Mouse (Mus musculus) inflammation-experienced regulatory T-cells, adult 6 months (primary cell): ENCODE results near the gene Slc27a1. TPM values are rescaled to one million over a fixed set of nuclear protein-coding genes. Genes with fewer than 3 reads are reported as not detected.
"Not testable (repeated sequence)": the region's sequence is repeated elsewhere in the genome, so short reads cannot be mapped to it uniquely, and the experiment has no call there.

Experiments used
- ATAC-seq: one replicate; pipeline ENCODE4 v1.8.0; 2017
- polyA plus RNA-seq, 3 experiments: library from polyadenylated mRNA; unstranded; fragments of 100-300 nt; shearing (Covaris generic); gene quantifications; one replicate each; pipeline ENCODE4 v1.2.1; 2017

Slc27a1 gene
- polyA plus RNA-seq = 1 to 10 TPM; 4.5 to 8.6 (median 5.8) TPM

DNA sequence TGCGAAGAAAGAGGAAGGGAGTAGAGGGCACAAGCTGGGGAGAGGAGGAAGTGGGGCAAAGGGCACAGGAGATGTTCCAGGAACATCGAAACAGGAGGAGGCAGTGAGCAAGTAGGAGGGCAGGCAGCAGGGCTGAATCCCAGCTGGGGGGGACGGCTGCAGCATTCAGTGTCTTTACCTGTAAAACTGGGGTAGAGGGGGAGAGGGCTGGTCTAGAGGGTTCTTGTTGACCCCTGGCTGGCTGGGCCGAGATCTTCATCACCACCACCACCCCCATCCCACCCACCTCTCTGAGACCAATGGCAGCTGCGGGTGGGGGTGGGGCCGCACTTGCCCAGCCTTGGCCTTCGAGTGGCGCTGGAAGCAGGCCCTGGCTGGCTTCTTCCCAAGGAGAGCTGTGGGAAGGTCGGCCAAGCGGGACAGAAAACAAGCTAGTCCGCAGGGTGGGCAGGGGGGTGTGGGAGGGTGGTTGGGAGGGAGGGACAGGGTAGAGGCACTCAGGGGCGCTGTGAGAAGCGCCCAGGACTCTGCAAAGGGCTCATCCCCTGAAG lies at the start of gene Slc27a1:
Slc27a1 (plus strand) TSS at position 496 of the 551 bp plus-strand sequence.
- ATAC-seq = no peak

DNA sequence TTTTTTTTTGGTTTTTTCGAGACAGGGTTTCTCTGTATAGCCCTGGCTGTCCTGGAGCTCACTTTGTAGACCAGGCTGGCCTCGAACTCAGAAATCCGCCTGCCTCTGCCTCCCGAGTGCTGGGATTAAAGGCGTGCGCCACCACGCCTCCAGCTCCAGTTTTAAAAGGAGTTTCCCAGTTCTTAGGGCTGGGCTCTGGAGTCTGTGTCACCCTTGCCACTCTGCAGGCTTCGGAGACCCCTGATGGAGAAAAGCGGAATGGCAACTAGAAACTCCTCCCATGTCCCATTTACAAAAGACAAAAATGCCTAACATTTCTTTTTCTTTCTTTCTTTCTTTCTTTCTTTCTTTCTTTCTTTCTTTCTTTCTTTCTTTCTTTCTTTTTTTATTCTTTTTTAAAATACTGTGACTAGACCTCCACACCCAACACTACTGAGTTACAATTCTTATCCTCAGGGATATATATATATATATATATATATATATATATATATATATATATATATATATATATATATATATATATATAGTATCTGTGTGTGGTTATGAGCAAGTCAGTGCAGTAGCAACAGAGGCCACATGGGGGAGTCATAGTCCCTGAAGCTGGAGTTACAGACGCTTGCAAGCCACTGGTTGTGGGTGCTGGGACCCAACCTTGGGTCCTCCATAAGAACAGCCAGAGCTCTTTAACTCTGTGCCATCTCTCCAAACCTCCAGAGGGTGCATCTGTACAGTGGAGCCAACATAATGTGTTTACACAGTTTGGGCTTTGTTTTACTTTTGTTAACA lies 49.5 kb upstream of the Slc27a1 start:
- ATAC-seq = peak; percentile 76

DNA sequence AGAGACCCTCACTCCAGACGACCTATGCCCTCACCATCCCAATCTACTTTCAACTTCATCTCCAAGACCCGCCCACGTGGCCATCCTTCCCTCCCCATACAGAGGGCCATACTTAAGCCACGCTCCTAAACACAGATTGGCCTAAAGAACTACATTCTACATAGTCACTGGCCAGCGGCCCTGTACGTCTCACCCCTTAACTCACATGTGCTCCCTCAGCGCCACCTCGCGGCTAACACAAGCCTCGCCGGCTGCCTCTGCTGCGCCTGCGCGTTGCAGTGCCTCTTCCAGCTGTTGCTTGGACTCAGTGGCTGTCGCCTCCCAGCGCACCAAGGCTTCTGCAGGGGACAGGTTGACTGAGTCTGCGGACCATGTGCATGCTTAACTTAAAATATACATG lies 47.0 kb upstream of the Slc27a1 start:
- peak; percentile 85 for ATAC-seq

DNA sequence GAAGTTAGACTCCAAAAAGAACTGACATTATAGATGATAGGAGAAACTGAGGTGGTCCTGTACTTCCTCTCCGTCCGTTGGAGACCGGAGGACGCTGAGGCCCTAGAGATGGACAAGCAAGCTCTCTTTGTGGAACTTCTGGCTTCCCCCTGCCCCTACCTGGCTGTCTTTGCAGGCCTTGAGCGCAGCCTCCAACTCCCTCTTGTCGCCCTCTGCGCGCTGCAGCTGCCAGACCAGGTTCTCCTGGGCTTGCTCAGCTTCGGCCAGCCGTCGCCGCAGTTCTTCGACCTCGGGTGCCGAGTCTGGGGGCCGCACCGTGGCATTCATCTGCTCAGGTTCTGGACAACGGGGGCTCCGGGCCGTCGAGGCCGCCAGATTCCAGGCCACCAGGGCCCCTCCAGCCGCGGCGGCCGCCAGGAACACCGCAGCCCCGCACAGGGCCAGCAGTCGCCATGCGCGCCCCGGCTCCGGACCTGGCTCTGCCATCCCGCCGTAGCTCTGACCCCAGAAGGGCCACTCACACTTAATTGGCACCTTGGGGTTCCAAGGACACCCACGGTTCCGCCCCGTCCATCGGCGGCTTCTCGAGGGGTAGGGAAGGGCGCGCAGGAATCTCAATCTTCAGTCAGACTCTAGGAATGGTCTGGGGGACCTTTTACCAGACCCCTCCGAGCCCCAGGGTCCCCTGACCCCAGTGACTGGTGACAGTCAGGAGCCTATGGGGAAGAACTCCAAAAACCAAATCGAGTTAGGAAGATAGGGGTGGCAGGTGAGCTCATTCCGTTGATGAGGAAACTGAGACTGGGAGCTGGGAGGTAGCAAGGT lies 43.2 kb upstream of the Slc27a1 start, which contains the start of gene Ccdc194:
Ccdc194 (minus strand) TSS at position 486 of the 825 bp plus-strand sequence.
- no peak for ATAC-seq

DNA sequence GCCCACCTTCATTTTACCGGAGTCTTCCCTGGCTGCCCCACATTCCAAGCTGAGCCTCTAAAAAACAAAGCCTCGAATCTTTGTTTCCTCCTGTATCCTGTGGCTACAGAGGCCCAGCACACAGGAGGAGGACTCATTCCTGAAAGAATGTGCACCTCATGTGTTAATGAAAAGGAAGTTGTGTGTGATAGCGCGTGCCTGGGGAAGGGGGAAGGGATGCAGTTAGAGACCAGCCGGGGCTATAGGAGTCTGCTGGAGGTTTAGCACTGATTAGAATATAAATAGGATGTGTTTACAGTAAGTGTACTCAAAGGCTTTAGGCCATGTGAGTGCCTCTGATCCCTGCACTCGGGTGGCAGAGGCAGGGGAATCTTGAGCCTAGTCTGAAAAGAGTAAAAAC lies 42.4 kb upstream of the Slc27a1 start:
- no peak for ATAC-seq

DNA sequence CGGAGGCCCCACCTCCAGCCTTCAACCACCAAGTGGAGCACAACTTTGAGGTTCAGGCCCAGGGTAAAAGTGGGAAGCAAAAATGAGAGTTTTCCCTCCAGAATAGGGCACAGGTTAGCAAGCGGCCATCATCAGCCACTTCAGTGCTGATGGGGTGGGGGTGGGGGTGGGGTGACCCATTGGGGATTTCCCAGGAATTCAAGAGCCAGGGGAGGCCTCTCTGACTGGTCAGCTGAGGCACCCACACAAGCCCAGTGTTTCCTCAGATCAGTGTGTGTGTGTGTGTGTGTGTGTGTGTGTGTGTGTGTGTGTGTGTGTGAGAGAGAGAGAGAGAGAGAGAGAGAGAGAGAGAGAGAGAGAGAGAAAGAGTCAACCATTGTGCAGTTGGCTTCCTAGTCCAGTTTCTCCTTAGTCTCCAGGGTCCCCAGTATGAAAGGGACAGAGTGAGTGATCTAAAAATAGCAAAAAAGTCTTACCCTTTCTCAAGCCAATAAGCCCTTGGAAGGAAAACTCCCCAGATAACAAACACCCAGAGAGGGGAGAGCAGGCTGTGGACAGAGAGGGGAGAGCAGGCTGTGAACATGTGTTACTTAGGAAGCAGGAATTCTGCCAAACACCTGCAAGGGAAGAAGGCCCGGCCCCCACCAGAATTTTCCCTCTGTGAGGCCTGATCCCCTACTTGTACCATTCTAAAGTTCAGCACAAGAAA lies 41.4 kb upstream of the Slc27a1 start:
- ATAC-seq = no peak

DNA sequence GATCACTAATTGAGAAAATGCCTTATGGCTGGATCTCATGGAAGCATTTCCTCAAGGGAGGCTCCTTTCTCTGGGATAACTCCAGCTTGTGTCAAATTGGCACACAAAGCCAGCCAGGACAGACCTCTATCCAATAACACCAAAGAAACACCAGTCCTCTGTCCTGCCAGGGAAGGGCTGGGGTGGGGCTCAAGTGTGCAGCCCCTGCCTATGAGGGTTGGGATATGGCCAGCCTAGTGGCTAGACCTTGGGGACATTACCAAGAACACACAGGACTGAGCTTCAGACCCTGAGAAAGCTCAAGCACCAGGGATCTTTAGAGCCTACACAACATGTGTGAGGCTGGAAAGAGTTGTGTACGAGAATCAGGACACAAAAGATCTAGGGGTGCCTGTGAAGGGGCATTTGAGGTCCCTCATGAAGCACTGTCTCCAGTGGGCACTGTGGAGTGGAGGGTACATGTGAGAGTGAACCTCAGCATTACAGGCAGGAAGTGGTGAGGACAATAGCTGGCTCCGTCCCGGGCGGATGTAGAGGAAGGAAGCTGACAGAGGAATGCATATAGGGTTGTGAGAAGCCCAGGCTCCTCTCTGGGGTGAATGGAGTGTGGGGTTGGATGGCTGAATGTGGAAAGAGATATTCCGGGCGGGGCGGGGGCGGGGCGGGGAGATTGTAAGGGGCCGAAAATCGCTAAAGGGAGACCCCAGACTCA lies 40.2 kb upstream of the Slc27a1 start:
- peak; percentile 100 for ATAC-seq

DNA sequence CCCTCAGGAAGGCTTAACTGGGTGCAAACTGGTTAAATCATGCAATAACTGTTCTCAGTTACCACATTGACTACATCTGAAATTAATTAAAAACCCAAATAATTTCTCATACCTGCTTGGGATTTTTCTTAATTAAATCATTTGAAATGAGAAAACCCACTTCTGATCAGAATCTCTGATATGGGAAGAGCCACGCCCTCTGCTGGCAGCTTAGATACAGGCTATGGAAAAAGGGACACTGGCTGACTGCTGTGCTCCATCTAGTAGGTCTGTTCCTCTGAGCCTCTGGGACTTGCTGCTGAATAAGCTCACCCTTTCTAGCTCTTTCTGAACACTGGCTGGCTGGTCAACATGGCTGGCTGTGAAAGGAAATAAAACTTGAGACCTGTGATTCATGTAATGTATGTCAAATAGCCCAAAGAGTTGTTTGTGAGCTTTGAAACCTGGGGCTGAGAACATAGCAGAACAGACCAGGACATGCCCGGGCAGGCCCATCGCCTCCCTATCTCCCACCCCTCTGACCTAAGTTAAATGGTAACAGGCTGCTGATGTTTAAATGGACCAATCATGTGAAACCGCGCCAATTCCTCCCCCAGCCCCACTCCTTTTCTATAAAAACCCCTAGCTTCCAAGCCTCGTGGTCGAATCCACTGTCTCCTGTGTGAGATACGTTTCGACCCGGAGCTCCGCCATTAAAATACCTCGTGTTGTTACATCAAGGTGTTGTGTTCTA lies 37.8 kb upstream of the Slc27a1 start:
- ATAC-seq = not testable (repeated sequence)

DNA sequence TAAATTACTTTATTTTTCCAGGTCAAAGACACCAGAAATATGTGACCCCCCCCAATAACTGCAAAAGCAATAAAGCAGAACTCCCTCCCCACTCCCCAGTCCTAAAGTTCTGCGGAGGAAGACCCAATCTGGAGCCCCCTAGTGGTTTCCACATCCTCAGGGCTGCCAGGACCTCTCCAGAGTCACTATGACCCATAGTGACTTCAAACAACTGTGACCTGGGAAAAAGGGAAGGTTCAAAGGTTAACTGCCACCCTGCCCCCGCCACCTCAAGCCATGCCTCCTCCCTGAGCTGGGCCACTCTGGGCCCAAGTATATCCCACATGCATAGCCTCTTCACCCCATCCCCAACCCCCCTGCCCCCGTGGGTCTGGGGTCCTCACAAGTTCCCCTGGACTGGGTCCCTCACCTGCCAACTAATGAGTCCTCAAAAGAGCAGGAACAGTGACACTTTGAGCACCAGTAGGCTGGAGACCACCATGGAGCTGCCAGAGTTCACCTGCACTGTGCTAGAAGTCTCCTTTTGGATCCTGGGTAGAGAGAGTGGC lies 34.3 kb upstream of the Slc27a1 start:
- ATAC-seq = no peak

DNA sequence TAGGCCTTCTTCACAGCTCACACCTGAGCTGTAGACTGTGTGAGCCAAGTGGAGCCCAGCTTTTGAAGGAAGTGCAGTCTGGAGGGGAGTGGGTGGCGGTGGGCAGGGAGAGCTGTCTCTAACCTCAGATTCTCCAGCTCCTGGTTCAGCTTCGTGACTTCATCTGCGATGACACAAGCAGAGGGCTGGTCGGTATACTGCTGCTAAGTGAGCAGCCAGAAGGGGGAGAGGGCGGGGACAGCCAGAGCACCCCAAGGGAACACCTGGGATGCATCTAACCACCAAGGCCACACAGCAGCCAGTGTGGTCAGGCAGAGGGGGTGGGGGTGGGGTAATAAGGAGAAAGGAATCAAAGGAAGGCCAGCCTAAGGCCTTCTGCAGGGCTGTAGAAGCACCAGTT lies 33.0 kb upstream of the Slc27a1 start:
- no peak for ATAC-seq

DNA sequence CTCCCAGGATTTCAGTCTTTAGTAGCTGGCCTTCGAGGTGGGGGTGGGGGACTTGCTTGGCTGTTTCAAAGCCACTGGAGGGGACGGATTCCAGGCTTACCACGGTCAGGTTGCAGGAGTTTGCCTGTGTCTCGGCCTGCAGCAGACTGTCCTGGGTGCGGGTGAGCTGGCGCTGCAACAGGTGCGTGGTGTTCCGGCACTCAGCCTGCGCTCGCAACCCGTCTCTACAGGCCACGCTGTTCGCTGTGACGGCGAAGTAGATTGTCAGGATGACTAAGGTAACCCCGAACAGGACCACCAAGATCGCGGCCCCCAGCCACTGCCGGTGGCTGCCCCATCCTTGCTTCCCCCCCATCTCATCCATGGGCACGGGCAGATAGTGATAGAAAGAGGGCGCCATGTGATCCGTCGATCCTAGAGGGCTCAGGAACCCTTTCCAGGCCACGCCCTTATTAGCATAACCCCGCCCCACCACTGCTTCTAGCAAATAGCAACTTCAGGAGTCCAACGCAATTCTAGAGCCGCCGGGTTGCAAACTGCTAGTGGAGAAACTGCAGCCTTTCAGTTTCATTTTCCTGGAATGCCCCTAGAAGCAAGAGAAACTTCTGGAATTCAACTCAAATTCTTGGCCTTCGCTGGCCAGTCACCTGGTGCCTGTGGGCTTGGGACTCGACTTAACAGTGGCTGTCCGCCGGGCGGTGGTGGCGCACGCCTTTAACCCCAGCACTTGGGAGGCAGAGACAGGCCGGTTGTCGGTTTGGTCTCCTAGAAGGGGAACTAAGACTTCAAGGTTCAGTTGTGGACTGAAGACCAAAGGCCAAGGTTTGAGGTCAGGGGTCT lies 31.4 kb upstream of the Slc27a1 start, which contains the start of gene Bst2:
Bst2 (minus strand) TSS at position 429 of the 840 bp plus-strand sequence.
- peak; percentile 99 for ATAC-seq

DNA sequence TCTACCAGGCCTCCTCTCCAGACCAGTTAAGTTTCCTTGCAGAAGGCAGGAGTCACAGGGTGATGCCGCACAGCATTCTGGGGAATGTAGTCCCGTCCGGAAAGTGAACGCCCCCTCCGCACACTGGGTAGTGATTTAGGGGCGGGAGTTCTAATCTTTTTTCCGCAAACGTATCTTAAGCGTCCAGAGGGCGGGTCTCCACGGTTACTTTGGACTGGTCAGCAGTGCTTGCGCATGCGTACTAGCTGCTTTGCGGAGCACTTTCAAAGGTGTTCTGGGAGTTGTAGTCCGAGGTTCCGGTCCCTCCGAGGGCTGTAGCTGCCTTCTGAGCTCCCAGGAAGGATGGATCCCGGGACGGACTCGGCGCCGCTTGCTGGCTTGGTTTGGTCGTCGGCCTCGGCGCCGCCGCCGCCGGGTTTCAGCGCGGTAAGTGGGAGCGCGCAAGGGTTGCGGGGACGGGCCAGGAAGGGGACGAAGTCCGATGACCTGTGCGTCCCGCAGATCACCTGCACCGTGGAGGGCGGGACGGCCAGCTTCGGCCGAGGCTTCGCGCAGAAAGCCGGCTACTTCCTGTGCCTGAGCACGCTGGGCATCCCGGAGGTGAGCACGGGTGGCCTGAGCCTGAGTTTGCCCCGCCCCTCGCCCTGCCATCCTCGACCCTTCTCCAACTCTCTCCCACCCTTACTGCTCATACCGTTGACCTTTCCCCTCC lies 25.9 kb upstream of the Slc27a1 start, which contains the start of gene Mvb12a:
Mvb12a (plus strand) TSS at position 291 of the 712 bp plus-strand sequence.
- ATAC-seq = peak; percentile 98

DNA sequence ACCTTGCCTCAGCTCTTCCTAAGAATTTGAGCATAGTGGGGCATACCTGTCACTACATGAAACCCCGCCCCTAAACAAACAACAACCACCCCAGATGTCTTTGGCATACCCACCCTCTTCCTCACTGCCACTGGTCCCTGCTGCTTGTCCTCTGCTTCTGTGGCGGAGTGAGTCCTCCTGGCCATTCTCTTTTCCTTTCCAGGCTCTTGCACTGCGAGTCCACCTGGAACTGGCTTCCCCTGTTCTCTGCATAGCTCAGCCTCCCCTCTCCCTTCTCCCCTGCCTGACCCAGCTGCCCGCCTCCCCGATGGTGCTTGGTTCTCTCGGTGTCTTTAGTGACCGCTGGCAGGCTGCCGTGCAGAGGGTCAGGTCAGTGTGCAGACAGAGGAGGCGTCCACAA lies 24.9 kb upstream of the Slc27a1 start:
- ATAC-seq = no peak

DNA sequence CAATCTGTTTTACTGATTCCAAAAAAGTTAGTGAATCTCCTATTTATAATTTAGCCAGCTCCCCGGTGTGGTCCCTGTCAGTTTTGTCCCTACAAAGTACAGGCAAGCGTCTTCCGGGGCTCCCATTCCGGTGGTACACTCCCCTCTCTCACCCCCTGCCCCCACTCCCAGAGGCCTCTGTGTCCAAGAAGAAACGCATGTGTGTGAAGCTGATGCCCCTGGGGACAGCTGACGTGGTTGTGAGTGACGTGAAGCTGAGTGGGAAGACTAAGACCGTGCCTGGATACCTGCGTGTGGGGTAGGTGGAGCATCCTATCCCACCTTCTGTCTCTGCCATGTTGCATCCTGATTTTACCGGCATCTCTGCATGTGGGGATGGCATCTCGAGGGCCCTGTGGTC lies 23.6 kb upstream of the Slc27a1 start:
- no peak for ATAC-seq

DNA sequence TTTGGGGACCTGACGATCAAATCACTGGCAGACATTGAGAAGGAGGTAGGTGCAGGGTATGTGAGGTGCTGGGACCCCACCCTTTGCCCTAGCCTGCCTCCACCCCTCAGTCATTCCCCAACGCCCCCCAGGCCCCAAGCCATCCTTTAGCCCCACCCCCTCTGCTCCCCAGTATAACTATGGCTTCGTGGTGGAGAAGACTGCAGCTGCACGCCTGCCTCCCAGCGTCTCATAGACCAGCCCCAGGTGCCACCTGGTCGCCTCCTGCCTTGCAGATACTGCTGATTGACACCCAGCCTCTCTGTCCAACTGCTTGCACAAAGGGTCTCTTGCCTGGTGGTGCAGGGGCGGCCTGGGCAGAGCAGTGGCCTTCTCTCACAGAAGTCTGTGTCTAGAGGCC lies 21.1 kb upstream of the Slc27a1 start:
- ATAC-seq = no peak

DNA sequence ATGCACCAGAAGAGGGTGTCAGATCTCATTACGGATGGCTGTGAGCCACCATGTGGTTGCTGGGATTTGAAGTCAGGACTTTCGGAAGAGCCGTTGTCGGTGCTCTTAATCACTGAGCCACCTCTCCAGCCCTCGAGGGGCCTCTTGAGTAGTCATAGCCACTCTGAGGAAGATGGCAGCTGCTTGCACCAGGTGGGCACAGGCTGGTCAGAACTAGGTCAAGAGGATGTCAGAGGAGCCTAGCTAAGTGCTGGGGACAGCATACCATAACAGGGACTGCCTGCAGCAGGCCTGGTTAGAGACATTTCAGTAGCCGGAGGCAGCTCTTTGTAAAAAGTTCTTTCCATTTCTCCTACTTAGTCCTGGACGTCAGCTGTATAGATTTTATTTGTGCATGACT lies 17.9 kb upstream of the Slc27a1 start:
- no peak for ATAC-seq

DNA sequence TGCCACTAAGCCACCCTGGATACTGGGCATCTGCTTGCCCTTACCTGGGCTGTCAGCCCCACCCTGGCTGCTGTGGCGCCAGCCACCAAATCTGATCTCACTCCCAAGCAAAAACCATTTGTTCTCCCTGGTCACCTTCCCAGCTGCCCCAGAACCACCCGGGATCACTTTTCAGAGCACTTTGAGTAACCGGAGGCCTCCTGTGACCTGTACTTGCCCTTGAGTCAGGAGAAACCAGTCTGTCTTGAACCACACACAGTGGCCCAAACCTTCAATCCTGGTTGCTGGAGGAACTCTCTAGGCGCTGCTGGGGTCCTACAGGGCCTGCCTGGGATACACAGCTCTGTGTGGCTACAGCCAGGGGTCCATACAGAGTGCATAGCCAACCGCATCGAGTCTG lies 15.9 kb upstream of the Slc27a1 start:
- no peak for ATAC-seq

DNA sequence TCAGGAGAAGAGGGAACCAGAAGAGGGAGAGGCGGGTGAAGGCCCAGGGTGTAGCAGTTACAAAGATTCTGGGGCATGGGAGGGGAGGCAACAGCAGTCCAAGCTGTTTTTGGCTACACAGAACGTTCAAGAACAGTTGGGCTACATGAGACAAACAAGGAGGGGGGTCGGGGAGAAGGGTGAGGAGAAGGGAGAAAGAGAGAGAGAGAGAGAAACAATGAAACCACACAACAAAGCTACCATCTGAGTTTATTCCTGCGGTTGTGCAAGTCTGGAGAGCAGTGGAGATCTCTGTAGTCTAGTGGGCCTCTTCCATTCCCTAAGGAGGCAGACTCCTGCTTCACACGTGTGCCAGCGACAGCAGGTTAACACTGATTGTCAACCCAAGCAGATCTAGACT lies 14.7 kb upstream of the Slc27a1 start:
- no peak for ATAC-seq

DNA sequence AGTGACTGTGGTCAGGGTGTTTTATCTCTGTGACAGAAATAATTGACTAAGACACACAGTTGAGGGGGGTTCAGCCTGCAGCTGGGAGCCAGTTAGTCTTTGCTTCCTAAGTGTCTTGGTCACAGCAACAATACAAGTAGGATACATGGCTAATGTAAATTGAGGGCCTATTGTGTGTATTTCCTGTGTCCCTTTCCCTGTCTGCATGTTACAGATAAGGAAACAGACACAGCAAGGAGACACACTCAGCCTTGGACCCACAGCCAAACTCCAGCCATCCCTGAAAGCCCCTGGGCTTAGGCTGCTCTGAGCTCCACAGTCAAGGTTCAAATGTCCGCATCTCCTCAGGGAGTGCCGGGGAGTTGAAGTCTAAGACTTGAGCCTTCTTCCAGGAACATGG lies 14.0 kb upstream of the Slc27a1 start:
- no peak for ATAC-seq
